20 mouse cellular contexts compared by ENCODE assay signal in the genomic region with DNA sequence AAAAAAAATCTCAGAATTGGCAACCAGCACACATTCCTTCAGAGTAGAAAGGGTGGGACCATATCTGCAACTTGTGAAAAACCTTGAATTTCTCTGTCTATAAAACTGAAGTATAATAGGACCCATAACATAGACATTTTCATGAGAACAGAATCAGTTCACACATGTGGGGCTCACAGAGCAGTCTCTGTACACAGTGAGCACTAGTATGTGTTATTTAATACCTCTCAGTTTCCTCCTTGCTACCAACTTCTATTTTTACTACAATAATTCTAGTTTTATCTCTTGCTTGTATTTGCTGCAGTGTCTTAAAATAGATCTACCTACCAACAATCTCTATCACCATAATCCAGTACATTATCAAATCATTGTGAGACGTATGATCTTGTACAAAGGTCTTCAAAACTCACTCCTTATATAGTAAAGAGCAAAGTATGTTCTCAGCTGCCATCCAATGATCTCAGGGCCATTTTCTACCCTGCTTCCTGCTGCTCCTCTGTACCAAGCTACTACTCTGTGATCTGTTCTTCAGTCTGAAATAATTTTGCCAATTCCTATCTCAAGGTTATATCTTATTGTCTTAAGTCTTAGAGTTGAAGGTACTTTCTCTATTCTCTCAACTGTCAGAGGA. TPM values are rescaled to one million over a fixed set of nuclear protein-coding genes. Genes with fewer than 3 reads are reported as not detected.
DNase-seq lines count a peak whose midpoint lies in the region; ATAC-seq and TF ChIP-seq lines count a peak whose summit lies in the region.
"Had no signal": no experiment of that assay in that cellular context is flagged by ENCODE, and none has a peak within 500 bp of the region (broad histone marks: within the 10 kb centered on the region; RNA-seq: fewer than 3 reads in every experiment).

No protein-coding gene starts in this region.

- H3K4me2 ChIP-seq in heart, embryonic 15.5 days, result no peak overlapping the region
- H3K4me2 ChIP-seq in heart, embryonic 11.5 days, result no peak overlapping the region
- H3K4me2 ChIP-seq in midbrain, postnatal 0 days (ENCODE audit: low read depth, low read length, poor library complexity, severe bottlenecking), result no peak overlapping the region
- no peak overlapping the region for H3K4me2 ChIP-seq in midbrain, embryonic 14.5 days (ENCODE audit: low read length)
- H3K4me2 ChIP-seq in intestine, embryonic 16.5 days (ENCODE audit: low read depth, low read length), result no peak overlapping the region
- H3K4me2 ChIP-seq in liver, postnatal 0 days (ENCODE audit: low read depth, low read length), result no peak overlapping the region
- H3K4me2 ChIP-seq in liver, embryonic 11.5 days, result no peak overlapping the region
- H3K4me2 ChIP-seq: embryonic facial prominence, embryonic 15.5 days; hindbrain, embryonic 15.5 days had no signal

- no peak for ATAC-seq in heart, embryonic 15.5 days (replicated peaks; ENCODE audit: insufficient number of reproducible peaks, insufficient read depth, low FRiP score, low read depth)
- no peak for ATAC-seq in heart, embryonic 11.5 days (replicated peaks; ENCODE audit: insufficient number of reproducible peaks, low FRiP score, low TSS enrichment)
- no peak for ATAC-seq in midbrain, postnatal 0 days (ENCODE audit: low FRiP score)
- ATAC-seq in midbrain, embryonic 14.5 days (ENCODE audit: low FRiP score, low TSS enrichment), result no peak
- ATAC-seq in intestine, embryonic 16.5 days, result peak; percentile 87
- ATAC-seq in liver, postnatal 0 days, result no peak
- no peak for ATAC-seq in liver, embryonic 11.5 days (replicated peaks; ENCODE audit: low FRiP score)
- ATAC-seq: forebrain, embryonic 14.5 days had no signal

- WGBS in heart, embryonic 15.5 days, result 31% methylated on average over 1 of the region's 1 CpGs
- 65% methylated on average over 1 of the region's 1 CpGs for WGBS in heart, embryonic 11.5 days (ENCODE audit: insufficient replicate concordance)
- WGBS in midbrain, postnatal 0 days, result 75% methylated on average over 1 of the region's 1 CpGs
- 96% methylated on average over 1 of the region's 1 CpGs for WGBS in midbrain, embryonic 14.5 days
- WGBS in intestine, embryonic 16.5 days, result 53% methylated on average over 1 of the region's 1 CpGs
- WGBS in liver, postnatal 0 days (ENCODE audit: insufficient replicate concordance), result 65% methylated on average over 1 of the region's 1 CpGs
- 76% methylated on average over 1 of the region's 1 CpGs for WGBS in liver, embryonic 11.5 days

- DNase-seq in midbrain, postnatal 0 days (ENCODE audit: low spot score), result no peak
- no peak for DNase-seq in midbrain, embryonic 14.5 days
- no peak for DNase-seq in liver, postnatal 0 days
- DNase-seq in liver, embryonic 11.5 days (ENCODE audit: low spot score), result no peak
- DNase-seq: adrenal gland, postnatal 10 days; cerebellum, adult 11 months; cerebellum, adult 8-10 months; cerebellum, postnatal 14 days; embryo, embryonic 11 days; gastrocnemius, postnatal 14 days; kidney, adult 2 months had no signal

- H3K27ac ChIP-seq in heart, embryonic 15.5 days, result 0 out of 2 replicates have a peak overlapping the region, but pooled peaks have one; percentile 31
- H3K27ac ChIP-seq in heart, embryonic 11.5 days (ENCODE audit: low read depth, low read length), result no peak overlapping the region
- 0 out of 2 replicates have a peak overlapping the region, but pooled peaks have one; percentile 59 for H3K27ac ChIP-seq in midbrain, postnatal 0 days (ENCODE audit: low read depth, low read length)
- H3K27ac ChIP-seq in midbrain, embryonic 14.5 days (replicated peaks; ENCODE audit: low read depth, low read length), result no peak overlapping the region
- H3K27ac ChIP-seq in intestine, embryonic 16.5 days (ENCODE audit: low read length), result no peak overlapping the region
- no peak overlapping the region for H3K27ac ChIP-seq in liver, postnatal 0 days (ENCODE audit: low read depth)
- H3K27ac ChIP-seq in liver, embryonic 11.5 days (ENCODE audit: low read depth, low read length), result no peak overlapping the region
- H3K27ac ChIP-seq: embryonic facial prominence, embryonic 15.5 days; forebrain, embryonic 10.5 days; hindbrain, embryonic 15.5 days had no signal

- no peak for TF ChIP-seq EP300 in liver, postnatal 0 days (IDR thresholded peaks at IDR 0.05; ENCODE audit: low read depth)

- peaks cover 7% of the 10 kb centered on the region; the same call in 1 of the 2 replicates for H3K4me1 ChIP-seq in heart, embryonic 15.5 days (replicated peaks)
- no peaks in the 10 kb centered on the region for H3K4me1 ChIP-seq in heart, embryonic 11.5 days (ENCODE audit: control insufficient read depth, insufficient read depth, low read length)
- no peaks in the 10 kb centered on the region for H3K4me1 ChIP-seq in midbrain, postnatal 0 days (ENCODE audit: insufficient read depth, low read length)
- H3K4me1 ChIP-seq in midbrain, embryonic 14.5 days (ENCODE audit: control insufficient read depth, insufficient read depth, low read length), result peaks cover 6% of the 10 kb centered on the region; the same call in 1 of the 2 replicates
- H3K4me1 ChIP-seq in intestine, embryonic 16.5 days (ENCODE audit: control insufficient read depth, insufficient read depth, low read length), result no peaks in the 10 kb centered on the region
- peaks cover 3% of the 10 kb centered on the region for H3K4me1 ChIP-seq in liver, postnatal 0 days (ENCODE audit: insufficient read depth)
- no peaks in the 10 kb centered on the region for H3K4me1 ChIP-seq in liver, embryonic 11.5 days (replicated peaks; ENCODE audit: control insufficient read depth, insufficient read depth, low read length)

- no peaks in the 10 kb centered on the region for H3K27me3 ChIP-seq in heart, embryonic 15.5 days
- no peaks in the 10 kb centered on the region for H3K27me3 ChIP-seq in heart, embryonic 11.5 days (ENCODE audit: control insufficient read depth, insufficient read depth, low read length)
- H3K27me3 ChIP-seq in midbrain, postnatal 0 days (ENCODE audit: insufficient read depth, low read length), result no peaks in the 10 kb centered on the region
- no peaks in the 10 kb centered on the region for H3K27me3 ChIP-seq in midbrain, embryonic 14.5 days (ENCODE audit: control insufficient read depth, insufficient read depth, low read length)
- no peaks in the 10 kb centered on the region for H3K27me3 ChIP-seq in intestine, embryonic 16.5 days (replicated peaks; ENCODE audit: control insufficient read depth, insufficient read depth, low read length)
- H3K27me3 ChIP-seq in liver, postnatal 0 days (ENCODE audit: insufficient read depth, low read length), result no peaks in the 10 kb centered on the region
- H3K27me3 ChIP-seq in liver, embryonic 11.5 days (replicated peaks; ENCODE audit: control insufficient read depth, insufficient read depth, low read length), result no peaks in the 10 kb centered on the region
- H3K27me3 ChIP-seq: embryonic facial prominence, embryonic 15.5 days; hindbrain, embryonic 15.5 days had no signal

- H3K9me3 ChIP-seq in heart, embryonic 15.5 days (replicated peaks), result no peaks in the 10 kb centered on the region
- H3K9me3 ChIP-seq in heart, embryonic 11.5 days (replicated peaks; ENCODE audit: control insufficient read depth, low read length), result no peaks in the 10 kb centered on the region
- H3K9me3 ChIP-seq in midbrain, postnatal 0 days (ENCODE audit: low read length), result no peaks in the 10 kb centered on the region
- H3K9me3 ChIP-seq in midbrain, embryonic 14.5 days (ENCODE audit: control insufficient read depth, low read length), result no peaks in the 10 kb centered on the region
- H3K9me3 ChIP-seq in intestine, embryonic 16.5 days (ENCODE audit: control insufficient read depth, low read length), result no peaks in the 10 kb centered on the region
- no peaks in the 10 kb centered on the region for H3K9me3 ChIP-seq in liver, postnatal 0 days (ENCODE audit: low read length)
- no peaks in the 10 kb centered on the region for H3K9me3 ChIP-seq in liver, embryonic 11.5 days (ENCODE audit: control insufficient read depth, low read length)
- H3K9me3 ChIP-seq: embryonic facial prominence, embryonic 15.5 days; forebrain, embryonic 10.5 days; hindbrain, embryonic 15.5 days had no signal

- H3K9ac ChIP-seq in heart, embryonic 15.5 days, result no peak overlapping the region
- no peak overlapping the region for H3K9ac ChIP-seq in heart, embryonic 11.5 days (ENCODE audit: low read depth, low read length)
- no peak overlapping the region for H3K9ac ChIP-seq in midbrain, postnatal 0 days (replicated peaks; ENCODE audit: low read length, poor library complexity, severe bottlenecking)
- no peak overlapping the region for H3K9ac ChIP-seq in midbrain, embryonic 14.5 days (replicated peaks; ENCODE audit: low read length)
- H3K9ac ChIP-seq in intestine, embryonic 16.5 days (ENCODE audit: low read depth, low read length), result no peak overlapping the region
- no peak overlapping the region for H3K9ac ChIP-seq in liver, postnatal 0 days (replicated peaks)
- no peak overlapping the region for H3K9ac ChIP-seq in liver, embryonic 11.5 days (ENCODE audit: low read depth, low read length)
- H3K9ac ChIP-seq: embryonic facial prominence, embryonic 15.5 days; hindbrain, embryonic 15.5 days had no signal

- TF ChIP-seq CTCF in midbrain, postnatal 0 days (IDR thresholded peaks at IDR 0.05), result no peak
- TF ChIP-seq CTCF in liver, postnatal 0 days (IDR thresholded peaks at IDR 0.05; ENCODE audit: low read depth), result no peak

- H3K36me3 ChIP-seq in heart, embryonic 15.5 days, result no peaks in the 10 kb centered on the region
- H3K36me3 ChIP-seq in heart, embryonic 11.5 days (ENCODE audit: control insufficient read depth, insufficient read depth, low read length), result no peaks in the 10 kb centered on the region
- no peaks in the 10 kb centered on the region for H3K36me3 ChIP-seq in midbrain, postnatal 0 days (ENCODE audit: insufficient read depth, low read length)
- H3K36me3 ChIP-seq in midbrain, embryonic 14.5 days (ENCODE audit: control insufficient read depth, insufficient read depth, low read length), result no peaks in the 10 kb centered on the region
- no peaks in the 10 kb centered on the region for H3K36me3 ChIP-seq in intestine, embryonic 16.5 days (ENCODE audit: control insufficient read depth, insufficient read depth, low read length)
- H3K36me3 ChIP-seq in liver, postnatal 0 days (replicated peaks; ENCODE audit: insufficient read depth, low read length), result no peaks in the 10 kb centered on the region; the same call in 1 of the 2 replicates
- H3K36me3 ChIP-seq in liver, embryonic 11.5 days (ENCODE audit: control insufficient read depth, insufficient read depth, low read length), result no peaks in the 10 kb centered on the region
- H3K36me3 ChIP-seq: embryonic facial prominence, embryonic 15.5 days; hindbrain, embryonic 15.5 days had no signal

- H3K4me3 ChIP-seq in heart, embryonic 15.5 days, result no peak overlapping the region
- no peak overlapping the region for H3K4me3 ChIP-seq in heart, embryonic 11.5 days (ENCODE audit: low read depth, low read length)
- H3K4me3 ChIP-seq in midbrain, postnatal 0 days (ENCODE audit: low read depth, low read length), result no peak overlapping the region
- H3K4me3 ChIP-seq in midbrain, embryonic 14.5 days (replicated peaks; ENCODE audit: low read depth, low read length), result no peak overlapping the region
- H3K4me3 ChIP-seq in intestine, embryonic 16.5 days (ENCODE audit: low read length), result no peak overlapping the region
- H3K4me3 ChIP-seq in liver, postnatal 0 days (ENCODE audit: low read depth, low read length), result no peak overlapping the region
- no peak overlapping the region for H3K4me3 ChIP-seq in liver, embryonic 11.5 days (ENCODE audit: low read depth, low read length)
- H3K4me3 ChIP-seq: embryonic facial prominence, embryonic 15.5 days; erythroblast, embryonic 14.5 days; forebrain, embryonic 10.5 days; hindbrain, embryonic 15.5 days had no signal

RNA-seq across cellular contexts. Expression of gene Cry1, which starts 24.8 kb away (rescaled TPM):
- polyA plus RNA-seq in heart, embryonic 15.5 days (2015; fragmentation: Nextera tagmentation; extraction: Ambion mirVana), result 15.7 and 20.1 TPM in 2 replicates
- polyA plus RNA-seq in heart, embryonic 11.5 days (2014; fragmentation: Nextera tagmentation; extraction: Ambion mirVana), result 14.7 and 19.6 TPM in 2 replicates
- total RNA-seq in midbrain, postnatal 0 days (2014; rRNA removed), result 22.1 and 27.8 TPM in 2 replicates
- polyA plus RNA-seq in midbrain, postnatal 0 days (2015; fragmentation: Nextera tagmentation; extraction: Ambion mirVana), result 30.9 and 34.8 TPM in 2 replicates
- polyA plus RNA-seq in midbrain, embryonic 14.5 days (2014; fragmentation: Nextera tagmentation; extraction: Ambion mirVana), result 26.1 and 40.3 TPM in 2 replicates
- 23.9 and 24.0 TPM in 2 replicates for polyA plus RNA-seq in intestine, embryonic 16.5 days (2015; fragmentation: Nextera tagmentation; extraction: Ambion mirVana)
- polyA plus RNA-seq in liver, postnatal 0 days (2015; fragmentation: Nextera tagmentation; extraction: Ambion mirVana), result 8.2 and 9.4 TPM in 2 replicates
- polyA plus RNA-seq in liver, embryonic 11.5 days (2014; fragmentation: Nextera tagmentation; extraction: Ambion mirVana), result 20.4 and 22.1 TPM in 2 replicates
- total RNA-seq: MEL had no signal

RNA-seq across cellular contexts. Expression of gene Mterf2, which starts 32.3 kb away (rescaled TPM):
- 12.2 and 12.5 TPM in 2 replicates for polyA plus RNA-seq in heart, embryonic 15.5 days (2015; fragmentation: Nextera tagmentation; extraction: Ambion mirVana)
- polyA plus RNA-seq in heart, embryonic 11.5 days (2014; fragmentation: Nextera tagmentation; extraction: Ambion mirVana), result 15.1 and 17.0 TPM in 2 replicates
- 32.7 and 39.5 TPM in 2 replicates for total RNA-seq in midbrain, postnatal 0 days (2014; rRNA removed)
- polyA plus RNA-seq in midbrain, postnatal 0 days (2015; fragmentation: Nextera tagmentation; extraction: Ambion mirVana), result 19.8 and 21.3 TPM in 2 replicates
- polyA plus RNA-seq in midbrain, embryonic 14.5 days (2014; fragmentation: Nextera tagmentation; extraction: Ambion mirVana), result 31.3 and 35.7 TPM in 2 replicates
- polyA plus RNA-seq in intestine, embryonic 16.5 days (2015; fragmentation: Nextera tagmentation; extraction: Ambion mirVana), result 19.5 and 20.6 TPM in 2 replicates
- polyA plus RNA-seq in liver, postnatal 0 days (2015; fragmentation: Nextera tagmentation; extraction: Ambion mirVana), result 2.7 and 3.1 TPM in 2 replicates
- 14.9 and 16.2 TPM in 2 replicates for polyA plus RNA-seq in liver, embryonic 11.5 days (2014; fragmentation: Nextera tagmentation; extraction: Ambion mirVana)
- polyA plus RNA-seq: erythroblast, embryonic 14.5 days had no signal

RNA-seq across cellular contexts. Expression of gene Tmem263, which starts 57.7 kb away (rescaled TPM):
- polyA plus RNA-seq in heart, embryonic 15.5 days (2015; fragmentation: Nextera tagmentation; extraction: Ambion mirVana), result 48.1 and 54.5 TPM in 2 replicates
- polyA plus RNA-seq in heart, embryonic 11.5 days (2014; fragmentation: Nextera tagmentation; extraction: Ambion mirVana), result 57.3 and 62.2 TPM in 2 replicates
- total RNA-seq in midbrain, postnatal 0 days (2014; rRNA removed), result 29.6 and 33.5 TPM in 2 replicates
- polyA plus RNA-seq in midbrain, postnatal 0 days (2015; fragmentation: Nextera tagmentation; extraction: Ambion mirVana), result 44.2 and 46.5 TPM in 2 replicates
- 41.2 and 50.6 TPM in 2 replicates for polyA plus RNA-seq in midbrain, embryonic 14.5 days (2014; fragmentation: Nextera tagmentation; extraction: Ambion mirVana)
- polyA plus RNA-seq in intestine, embryonic 16.5 days (2015; fragmentation: Nextera tagmentation; extraction: Ambion mirVana), result 47.7 and 48.9 TPM in 2 replicates
- 15.0 and 16.3 TPM in 2 replicates for polyA plus RNA-seq in liver, postnatal 0 days (2015; fragmentation: Nextera tagmentation; extraction: Ambion mirVana)
- 45.5 and 45.8 TPM in 2 replicates for polyA plus RNA-seq in liver, embryonic 11.5 days (2014; fragmentation: Nextera tagmentation; extraction: Ambion mirVana)

RNA-seq across cellular contexts. Expression of gene Fhl4, which starts 57.8 kb away (rescaled TPM):
- polyA plus RNA-seq in heart, embryonic 15.5 days (2015; fragmentation: Nextera tagmentation; extraction: Ambion mirVana), result 1.2 and 1.3 TPM in 2 replicates
- 1.4 TPM in 2 replicates for polyA plus RNA-seq in heart, embryonic 11.5 days (2014; fragmentation: Nextera tagmentation; extraction: Ambion mirVana)
- 1.7 and 2.0 TPM in 2 replicates for total RNA-seq in midbrain, postnatal 0 days (2014; rRNA removed)
- 2.1 TPM in 2 replicates for polyA plus RNA-seq in midbrain, postnatal 0 days (2015; fragmentation: Nextera tagmentation; extraction: Ambion mirVana)
- 2.7 and 3.0 TPM in 2 replicates for polyA plus RNA-seq in midbrain, embryonic 14.5 days (2014; fragmentation: Nextera tagmentation; extraction: Ambion mirVana)
- 0.26 and 0.45 TPM in 2 replicates for polyA plus RNA-seq in intestine, embryonic 16.5 days (2015; fragmentation: Nextera tagmentation; extraction: Ambion mirVana)
- 0.25 and 0.27 TPM in 2 replicates for polyA plus RNA-seq in liver, postnatal 0 days (2015; fragmentation: Nextera tagmentation; extraction: Ambion mirVana)
- polyA plus RNA-seq in liver, embryonic 11.5 days (2014; fragmentation: Nextera tagmentation; extraction: Ambion mirVana), result 0.44 and 1.3 TPM in 2 replicates
- polyA plus RNA-seq: erythroblast, embryonic 14.5 days had no signal

Comparison
In these comparisons a context has a peak if more than half of its experiments do, and no peak if none do; other contexts are left out.
1. H3K27ac ChIP-seq: peak in heart, embryonic 15.5 days (single experiment) and midbrain, postnatal 0 days (single experiment); none in heart, embryonic 11.5 days (single experiment), midbrain, embryonic 14.5 days (single experiment), intestine, embryonic 16.5 days (single experiment), liver, postnatal 0 days (single experiment) and liver, embryonic 11.5 days (single experiment).